Mouse (Mus musculus) urinary bladder, postnatal 4 days (tissue): ENCODE data around the gene Tmem135.
"Not testable (repeated sequence)": the region's sequence is repeated elsewhere in the genome, so short reads cannot be mapped to it uniquely, and the experiment has no call there.

ENCODE experiments used
- DNase-seq, 2 experiments: peaks; one replicate each; pipeline ENCODE4 v3.0.0; 2021 to 2022; ENCODE audit warnings: low spot score in 2 of 2

The Tmem135 gene

DNA sequence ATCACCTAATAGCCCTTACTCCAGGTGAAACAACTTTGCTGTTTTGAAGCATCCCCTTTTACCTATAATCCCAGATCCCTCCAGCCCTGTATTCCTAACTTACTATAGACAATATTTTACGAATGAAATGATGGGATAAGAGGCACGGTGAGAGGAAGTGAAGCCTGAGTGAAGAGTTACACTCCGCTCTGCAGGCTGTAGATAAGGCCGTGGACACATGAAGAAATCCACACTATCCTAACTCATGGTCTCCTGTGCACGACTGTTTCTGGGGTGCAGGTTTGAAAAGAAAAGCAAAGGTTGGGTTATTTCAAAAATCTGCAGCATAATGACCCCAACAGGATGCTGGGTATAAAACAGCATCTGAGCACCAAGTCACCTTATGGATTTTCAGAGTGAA is 77.8 kb downstream of the Tmem135 start:
- DNase-seq, result no peak

DNA sequence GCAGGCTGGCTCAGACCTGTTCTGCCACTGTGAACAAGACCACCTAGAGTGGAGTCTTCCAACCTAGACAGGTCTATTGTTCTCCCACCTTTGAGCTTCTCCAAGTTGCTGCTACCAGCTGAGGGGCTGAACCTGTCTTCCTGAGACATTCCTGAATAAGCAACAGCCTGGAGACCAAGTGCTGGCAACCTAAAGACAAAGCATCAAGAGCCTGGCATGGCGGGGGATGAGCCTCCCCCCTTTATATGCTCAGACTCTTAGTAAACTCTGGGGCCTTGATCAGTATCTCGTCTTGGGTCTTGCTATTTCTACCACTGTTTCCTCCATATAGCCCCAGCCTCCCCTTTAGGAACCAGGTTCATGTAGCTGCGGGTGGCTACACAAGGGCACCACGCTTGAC is 81.3 kb downstream of the Tmem135 start:
- not testable (repeated sequence) for DNase-seq

DNA sequence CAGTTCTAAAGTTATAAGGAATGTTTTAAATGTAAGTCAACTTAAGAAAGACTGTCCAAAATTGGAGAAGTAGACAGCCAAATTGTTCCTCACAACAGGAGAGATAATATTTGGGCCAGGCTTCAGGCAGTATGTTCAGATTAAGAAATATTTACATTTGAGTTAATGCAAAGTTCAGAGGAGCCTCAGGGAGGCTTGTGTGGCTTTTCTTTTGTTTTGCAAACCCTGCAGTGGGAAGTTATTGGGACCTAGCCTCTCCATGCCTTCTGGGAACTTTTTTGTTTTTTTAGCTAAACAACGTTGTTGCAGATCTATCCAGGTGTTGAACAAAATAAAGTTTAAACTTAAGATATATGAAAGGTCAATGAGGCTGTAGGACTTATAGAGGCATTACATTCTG is 84.7 kb downstream of the Tmem135 start:
- no peak for DNase-seq

DNA sequence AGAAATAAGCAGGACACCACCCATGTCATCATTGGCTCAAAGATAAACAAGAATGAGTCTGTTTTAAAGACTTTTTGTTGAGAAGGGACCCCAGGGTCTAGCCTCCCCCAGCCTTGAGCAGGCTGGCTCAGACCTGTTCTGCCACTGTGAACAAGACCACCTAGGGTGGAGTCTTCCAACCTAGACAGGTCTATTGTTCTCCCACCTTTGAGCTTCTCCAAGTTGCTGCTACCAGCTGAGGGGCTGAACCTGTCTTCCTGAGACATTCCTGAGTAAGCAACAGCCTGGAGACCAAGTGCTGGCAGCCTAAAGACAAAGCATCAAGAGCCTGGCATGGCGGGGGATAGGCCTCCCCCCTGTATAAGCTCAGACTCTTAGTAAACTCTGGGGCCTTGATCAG is 86.9 kb downstream of the Tmem135 start:
- not testable (repeated sequence) for DNase-seq

DNA sequence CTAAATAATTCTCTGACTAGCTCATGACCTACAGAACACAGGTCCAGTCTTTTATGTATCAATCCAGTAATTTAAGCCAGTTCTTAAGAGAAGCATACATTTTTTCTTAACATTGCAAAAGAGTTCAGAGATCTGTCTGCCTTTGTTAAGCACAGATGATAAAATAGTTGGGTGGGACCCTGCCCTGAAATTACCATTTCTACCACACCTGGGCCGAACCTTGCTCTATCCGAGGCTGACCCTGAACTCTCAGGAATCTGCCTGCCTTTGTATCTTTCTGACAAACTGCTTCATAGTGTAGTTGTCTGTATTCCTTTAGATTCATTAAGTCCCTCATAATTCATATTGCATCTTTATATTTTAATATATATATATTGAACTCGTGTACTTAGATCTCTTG is 87.9 kb downstream of the Tmem135 start:
- no peak for DNase-seq

GRCm38 (mm10) chr7:89311555-89311954 is 92.5 kb downstream of the Tmem135 start:
- DNase-seq, result no peak

DNA sequence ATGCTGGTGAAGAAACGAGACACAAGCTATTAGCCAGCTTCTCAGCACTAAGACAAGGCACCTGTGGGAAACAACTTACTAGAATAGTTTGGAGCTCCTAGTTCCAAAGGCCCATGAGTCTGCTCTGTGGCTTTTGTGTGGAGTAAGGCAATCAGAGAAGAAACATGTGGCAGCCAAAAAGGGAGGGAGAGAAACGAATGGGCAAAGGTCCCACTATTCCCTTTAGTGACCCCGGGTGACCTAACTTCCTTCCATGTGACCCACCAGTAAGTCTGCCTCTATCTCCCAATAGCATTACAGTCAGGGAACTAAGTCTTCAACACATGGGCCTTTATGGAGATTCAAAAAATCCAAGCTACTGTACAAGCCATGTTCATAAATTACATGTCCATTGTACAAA is 95.1 kb downstream of the Tmem135 start:
- no peak for DNase-seq

GRCm38 (mm10) chr7:89308238-89308637 is 95.8 kb downstream of the Tmem135 start:
- no peak for DNase-seq

DNA sequence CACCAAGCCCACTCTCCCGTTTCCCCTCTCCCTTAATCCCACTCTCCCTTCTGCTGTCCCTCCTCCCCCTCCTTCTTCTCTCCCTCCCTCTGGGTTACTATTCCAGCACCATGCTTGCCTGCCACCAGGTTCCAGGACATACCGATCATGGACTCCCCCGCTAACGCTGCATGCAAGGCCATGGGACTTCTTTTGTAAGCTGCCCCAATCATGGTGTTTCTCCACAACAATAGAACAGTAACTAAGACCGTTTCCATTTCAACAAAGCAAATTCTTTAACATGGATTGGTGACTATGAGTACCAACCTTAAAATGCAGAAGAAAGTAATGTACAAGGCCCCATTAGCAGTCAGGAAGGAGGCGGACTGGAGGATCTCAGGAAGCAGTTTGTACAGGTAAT is 97.2 kb downstream of the Tmem135 start:
- DNase-seq, result no peak

DNA sequence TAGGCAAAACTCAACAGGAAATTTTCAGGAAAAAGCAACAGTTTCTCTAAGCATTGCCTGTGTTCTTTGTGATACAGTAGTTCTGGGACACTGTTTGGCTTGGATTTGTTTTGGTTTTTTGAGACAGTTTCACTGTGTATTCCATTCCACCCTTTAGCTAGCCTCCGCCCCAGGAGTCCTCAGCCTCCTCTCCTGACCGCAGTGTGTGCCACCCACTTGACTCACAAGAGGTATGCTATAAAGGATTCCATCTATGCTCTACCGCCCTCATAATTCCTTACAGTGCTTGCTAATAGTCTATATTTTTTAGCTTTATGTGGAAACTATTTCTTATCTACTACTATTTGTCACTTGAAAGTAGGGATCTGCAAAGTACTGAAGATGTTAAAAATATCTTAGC is 99.1 kb downstream of the Tmem135 start:
- no peak for DNase-seq

DNA sequence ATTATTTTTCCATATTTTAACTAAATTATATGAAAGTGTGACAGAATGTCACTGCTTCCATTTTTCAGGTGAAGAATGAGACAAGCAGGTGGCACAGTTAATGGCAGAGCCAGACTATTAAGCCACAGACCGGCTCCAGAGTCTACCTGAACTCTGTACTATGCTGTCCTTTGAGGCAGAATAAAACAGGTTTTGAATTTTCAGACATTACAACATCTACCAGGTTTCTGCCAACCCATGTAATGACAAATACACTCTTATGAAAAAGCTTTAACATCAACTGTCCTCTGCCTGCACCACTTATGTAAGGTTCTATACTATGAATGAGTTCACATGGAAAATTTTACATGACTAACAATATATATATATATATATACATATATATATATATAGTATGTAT is 100.3 kb downstream of the Tmem135 start:
- no peak for DNase-seq

DNA sequence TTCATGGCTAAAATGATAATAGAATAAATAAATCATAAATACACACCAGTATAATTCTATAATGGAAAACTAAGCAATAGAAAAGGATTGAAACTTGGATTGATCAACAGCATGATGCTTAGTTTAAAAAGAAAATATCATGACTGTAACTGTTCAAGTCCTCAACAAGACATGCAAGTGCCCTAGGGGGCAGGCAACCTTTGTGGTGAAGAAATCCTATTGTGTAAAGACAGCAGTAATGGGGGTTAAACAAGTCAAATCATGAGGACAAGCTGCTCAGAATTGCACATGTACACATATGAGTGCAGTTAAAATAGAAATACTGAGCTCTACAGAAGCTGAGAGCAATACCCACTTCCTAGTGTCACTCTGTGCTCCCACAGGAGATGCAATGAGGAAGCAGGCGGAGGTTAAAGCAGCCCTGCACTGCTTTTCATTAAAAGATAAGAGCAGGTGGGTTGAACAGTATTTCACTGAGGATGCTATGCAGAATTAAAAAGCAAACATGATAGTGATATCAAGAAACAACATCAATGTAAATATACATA is 105.0 kb downstream of the Tmem135 start:
- no peak for DNase-seq

GRCm38 (mm10) chr7:89296941-89297340 is 107.1 kb downstream of the Tmem135 start:
- no peak for DNase-seq

DNA sequence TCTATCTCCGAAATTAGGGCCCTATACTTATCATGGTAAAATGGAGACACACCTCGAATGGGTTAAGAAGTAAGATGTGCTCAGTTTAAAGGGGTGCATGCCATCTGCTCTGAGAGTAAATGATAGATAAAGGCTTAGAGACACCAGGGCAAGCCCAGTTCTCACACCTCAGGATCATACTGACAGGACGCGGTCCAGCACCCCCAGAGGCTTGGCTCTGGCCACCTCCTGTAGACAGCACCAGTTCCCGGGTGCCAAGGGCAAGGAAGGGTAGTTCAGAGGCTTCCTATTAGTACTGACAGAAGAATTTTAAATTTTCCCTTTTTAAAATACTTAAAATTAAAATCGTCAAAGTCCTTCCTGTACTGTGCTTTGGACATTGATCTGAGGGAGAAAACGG is 121.4 kb downstream of the Tmem135 start:
- no peak for DNase-seq

DNA sequence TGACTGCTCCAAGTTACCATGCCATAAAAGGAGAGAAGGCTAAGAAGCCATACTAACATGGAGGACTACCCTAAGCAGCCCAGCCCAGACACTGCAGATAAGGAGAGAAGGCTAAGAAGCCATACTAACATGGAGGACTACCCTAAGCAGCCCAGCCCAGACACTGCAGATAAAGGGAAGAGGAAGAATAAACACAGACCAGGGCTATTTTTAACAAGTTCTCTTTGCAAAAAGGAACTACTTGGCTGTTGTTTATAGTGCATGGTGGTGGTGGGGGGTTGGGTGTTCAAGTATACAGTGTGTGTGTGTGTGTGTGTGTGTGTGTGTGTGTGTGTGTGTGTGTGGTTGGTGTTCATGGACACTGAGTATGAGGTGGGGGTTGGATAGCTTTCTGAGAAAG is 133.6 kb downstream of the Tmem135 start:
- DNase-seq, result not testable (repeated sequence)

DNA sequence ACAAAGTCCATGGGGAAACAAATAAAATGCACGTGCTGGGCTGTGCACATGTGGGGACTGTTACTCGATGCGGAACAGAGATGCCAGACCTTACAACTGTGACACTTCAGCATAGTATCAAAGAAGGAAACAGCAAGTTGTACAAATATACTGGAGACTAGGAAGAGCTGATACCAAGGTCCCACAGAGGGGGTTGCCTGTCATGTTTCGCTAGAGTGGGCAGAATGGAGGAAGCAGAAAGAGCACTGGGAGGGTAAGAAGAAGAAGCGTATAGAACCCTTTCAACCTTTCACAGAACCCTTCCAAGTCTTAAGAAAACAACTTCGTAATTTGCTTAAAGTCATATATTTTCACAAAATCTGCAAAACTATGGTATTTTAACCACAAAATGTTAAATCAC is 134.2 kb downstream of the Tmem135 start:
- no peak for DNase-seq

GRCm38 (mm10) chr7:89267542-89267941 is 136.5 kb downstream of the Tmem135 start:
- no peak for DNase-seq

- DNase-seq, result no peak
These were observed 137.8 kb downstream of the Tmem135 start for GRCm38 (mm10) chr7:89266017-89266760.

GRCm38 (mm10) chr7:89260966-89261365 is 143.1 kb downstream of the Tmem135 start:
- no peak for DNase-seq

- no peak for DNase-seq
These were observed 145.2 kb downstream of the Tmem135 start for GRCm38 (mm10) chr7:89258832-89259231.

- no peak for DNase-seq
These were observed 146.0 kb downstream of the Tmem135 start for GRCm38 (mm10) chr7:89257871-89258502.

DNA sequence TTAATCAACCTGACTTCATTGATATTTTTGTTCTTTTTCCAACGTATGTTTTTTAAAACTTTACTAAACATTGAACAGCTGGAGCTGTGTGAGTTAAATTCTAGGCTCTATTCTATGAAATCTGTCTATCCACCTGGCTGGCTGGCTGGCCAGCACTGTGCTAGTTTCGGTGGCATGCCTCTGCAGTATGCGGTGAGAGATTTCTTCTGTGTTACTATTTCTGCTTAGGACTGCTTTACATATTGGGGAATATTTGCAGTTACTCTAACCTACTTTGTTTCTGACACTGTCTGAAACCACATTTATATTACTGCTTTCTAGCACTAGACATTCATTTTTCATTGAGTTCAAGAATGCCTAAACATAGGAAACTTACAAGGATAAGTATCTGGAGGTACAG is 150.2 kb downstream of the Tmem135 start:
- DNase-seq, result no peak

DNA sequence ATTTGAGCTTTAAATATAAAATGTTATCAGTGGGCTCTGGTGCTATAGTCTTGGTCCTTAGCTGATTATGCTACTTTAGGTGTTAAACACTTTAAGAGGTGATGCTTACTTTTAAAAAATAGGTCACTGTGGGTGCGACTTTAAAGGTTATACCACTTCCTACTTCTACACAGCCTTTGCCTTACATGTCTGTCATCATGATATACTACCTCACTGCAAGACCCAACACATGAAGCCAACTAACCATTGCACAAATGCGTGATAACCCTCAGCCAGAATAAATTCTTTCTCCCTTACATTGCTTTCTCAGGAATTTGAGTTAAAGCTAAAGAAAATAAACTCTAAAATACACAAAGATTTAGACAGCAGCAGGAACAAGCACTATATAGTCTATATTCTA is 150.7 kb downstream of the Tmem135 start:
- no peak for DNase-seq
